Mouse (Mus musculus): ENCODE measurements around the gene Zfp2.

GRCm38 (mm10) chr11:50908136-50908535 is 7.8 kb downstream of the Zfp2 start:
- TF ChIP-seq CTCF (IDR thresholded peaks at IDR 0.05; ENCODE audit: low read depth, low read length) (no peak), POLR2A (IDR thresholded peaks at IDR 0.05; ENCODE audit: extremely low read depth, insufficient read depth, low read length) (no peak)

Data from liver, adult 2 months (tissue).